In genomic region chr1:156559641-156560020, GRCm38 (mm10) we compare ENCODE assay signal across 8 mouse cellular contexts. TPM values are rescaled to one million over a fixed set of nuclear protein-coding genes. Genes with fewer than 3 reads are reported as not detected.
DNase-seq lines count a peak whose midpoint lies in the region; ATAC-seq lines count a peak whose summit lies in the region.

No protein-coding gene starts in this region.

- H3K4me1 ChIP-seq in hindbrain, embryonic 16.5 days (ENCODE audit: control insufficient read depth, insufficient read depth, low read depth, low read length): no peaks in the 10 kb centered on the region; the same call in none of the 2 replicates
- H3K4me1 ChIP-seq in midbrain, embryonic 15.5 days: peaks cover 26% of the 10 kb centered on the region

- no peaks in the 10 kb centered on the region for H3K27me3 ChIP-seq in hindbrain, embryonic 16.5 days (replicated peaks; ENCODE audit: control insufficient read depth, insufficient read depth, low read length)
- no peaks in the 10 kb centered on the region for H3K27me3 ChIP-seq in midbrain, embryonic 15.5 days (replicated peaks)

- H3K9ac ChIP-seq in hindbrain, embryonic 16.5 days (ENCODE audit: low read depth, low read length): peak overlapping the region; percentile 99
- peak overlapping the region; percentile 97 for H3K9ac ChIP-seq in midbrain, embryonic 15.5 days

- peak; percentile 10; the same call in 1 of the 2 replicates for ATAC-seq in frontal cortex, adult (ENCODE audit: low TSS enrichment)
- peak; percentile 35 for ATAC-seq in hindbrain, embryonic 16.5 days
- peak; percentile 26 for ATAC-seq in midbrain, embryonic 15.5 days (replicated peaks)

- peak overlapping the region; percentile 97 for H3K27ac ChIP-seq in hindbrain, embryonic 16.5 days (ENCODE audit: low read depth, low read length)
- H3K27ac ChIP-seq in midbrain, embryonic 15.5 days: peak overlapping the region; percentile 97

- 10% methylated on average over 8 of the region's 8 CpGs for WGBS in hindbrain, embryonic 16.5 days
- 12% methylated on average over 8 of the region's 8 CpGs for WGBS in midbrain, embryonic 15.5 days

- no peaks in the 10 kb centered on the region for H3K36me3 ChIP-seq in hindbrain, embryonic 16.5 days (ENCODE audit: control insufficient read depth, insufficient read depth, low read length)
- no peaks in the 10 kb centered on the region for H3K36me3 ChIP-seq in midbrain, embryonic 15.5 days (replicated peaks)

- H3K9me3 ChIP-seq in hindbrain, embryonic 16.5 days (ENCODE audit: control insufficient read depth, low read length): no peaks in the 10 kb centered on the region
- H3K9me3 ChIP-seq in midbrain, embryonic 15.5 days: no peaks in the 10 kb centered on the region

- peak overlapping the region; percentile 61 for H3K4me2 ChIP-seq in hindbrain, embryonic 16.5 days (ENCODE audit: low read length)
- peak overlapping the region; percentile 51 for H3K4me2 ChIP-seq in midbrain, embryonic 15.5 days

- peak overlapping the region; percentile 90 for H3K4me3 ChIP-seq in hindbrain, embryonic 16.5 days (ENCODE audit: low read length)
- H3K4me3 ChIP-seq in midbrain, embryonic 15.5 days: peak overlapping the region; percentile 91

- DNase-seq in frontal cortex, postnatal 14 days (ENCODE audit: low spot score in 2 of 2): no peak
- DNase-seq in right cerebral cortex, postnatal 4 days: peak; percentile 21
- DNase-seq in right cerebral cortex, postnatal 25 days: no peak
- DNase-seq in right cerebral cortex, postnatal 36 days (ENCODE audit: low spot score in 2 of 2): no peak
- DNase-seq in natural killer cell, adult 2 months (ENCODE audit: low spot score in 2 of 2): no peak

RNA-seq across cellular contexts. Expression of gene Abl2, which starts 1.0 kb away (rescaled TPM):
- 5.3 and 6.1 TPM in 2 replicates for polyA plus RNA-seq in hindbrain, embryonic 16.5 days (2015; fragmentation: Nextera tagmentation; extraction: Ambion mirVana)
- polyA plus RNA-seq in midbrain, embryonic 15.5 days (2015; fragmentation: Nextera tagmentation; extraction: Ambion mirVana): 6.8 TPM in 2 replicates

RNA-seq across cellular contexts. Expression of gene Gm10031, which starts 35.8 kb away (rescaled TPM):
- 0.34 and 0.91 TPM in 2 replicates for polyA plus RNA-seq in hindbrain, embryonic 16.5 days (2015; fragmentation: Nextera tagmentation; extraction: Ambion mirVana)
- 0.38 and 0.45 TPM in 2 replicates for polyA plus RNA-seq in midbrain, embryonic 15.5 days (2015; fragmentation: Nextera tagmentation; extraction: Ambion mirVana)
